Mouse (Mus musculus): ENCODE data around the gene Prdm2.

- TF ChIP-seq CTCF (IDR thresholded peaks at IDR 0.05; ENCODE audit: borderline replicate concordance, insufficient read depth, low read length) (no peak), POLR2A (IDR thresholded peaks at IDR 0.05; ENCODE audit: low read depth, low read length) (no peak)
Observed at GRCm38 (mm10) chr4:143154571-143154970, 58.2 kb downstream of the Prdm2 start.

Measured in embryonic fibroblast, embryonic 13.5 days (primary cell).